Mouse (Mus musculus) heart, embryonic 15.5 days (tissue): Measurements from ENCODE around the gene Msl1. TPM values are rescaled to one million over a fixed set of nuclear protein-coding genes. Genes with fewer than 3 reads are reported as not detected.

ENCODE experiments used
- ATAC-seq: fragments of 200-750 bp; cut with Nextera tagmentation; replicated peaks from 2 replicates; pipeline ENCODE4 v1.8.0; 2017; ENCODE audit warnings: low read depth, moderate TSS enrichment; ENCODE audit not compliant: insufficient number of reproducible peaks, insufficient read depth, low FRiP score
- H3K27ac ChIP-seq: fragments of 300-500 bp; sonication (generic); 2 replicates; pipeline ENCODE4 v1.5.1; 2015; ENCODE audit warnings: mild to moderate bottlenecking, inconsistent platforms
- H3K27me3 ChIP-seq: fragments of 300-500 bp; sonication (generic); 2 replicates; pipeline ENCODE4 v1.6.1; 2015; ENCODE audit warnings: inconsistent platforms
- H3K36me3 ChIP-seq: fragments of 300-500 bp; sonication (generic); 2 replicates; pipeline ENCODE4 v1.6.1; 2015; ENCODE audit warnings: mild to moderate bottlenecking, inconsistent platforms
- H3K4me1 ChIP-seq: fragments of 300-500 bp; sonication (generic); replicated peaks from 2 replicates; pipeline ENCODE4 v1.6.1; 2015; ENCODE audit warnings: inconsistent platforms
- H3K4me2 ChIP-seq: fragments of 300-500 bp; sonication (generic); 2 replicates; pipeline ENCODE4 v1.6.1; 2015; ENCODE audit warnings: inconsistent platforms, mild to moderate bottlenecking, moderate library complexity
- H3K4me3 ChIP-seq: fragments of 300-500 bp; sonication (generic); 2 replicates; pipeline ENCODE4 v1.5.1; 2015; ENCODE audit warnings: mild to moderate bottlenecking, inconsistent platforms
- H3K9ac ChIP-seq: fragments of 300-500 bp; sonication (generic); 2 replicates; pipeline ENCODE4 v1.6.1; 2015; ENCODE audit warnings: mild to moderate bottlenecking, inconsistent platforms
- H3K9me3 ChIP-seq: fragments of 300-500 bp; sonication (generic); replicated peaks from 2 replicates; pipeline ENCODE4 v1.6.1; 2016; ENCODE audit warnings: inconsistent platforms
- WGBS: fragments of 180-500 bp; shearing (Covaris S2); methylation state at CpG from one replicate; pipeline ENCODE4 v1.1.7; 2015; ENCODE audit warnings: mixed read lengths; 5-methylcytosine and 5-hydroxymethylcytosine counted together
- polyA plus RNA-seq: library from polyadenylated mRNA; unstranded; fragments of >200 nt; fragmentation: Nextera tagmentation; extraction: Ambion mirVana; gene quantifications from 2 replicates; pipeline ENCODE4 v1.2.1, GENCODE M21; 2015

The Msl1 gene
- polyA plus RNA-seq, 1 experiment from 2014 or later, result 15.5 TPM

GRCm38 (mm10) chr11:98752562-98753140 lies 42.7 kb upstream of the Msl1 start:
- no peak overlapping the region for H3K4me3 ChIP-seq
- WGBS, result 80% methylated on average over 10 of the region's 10 CpGs
- peaks cover 22% of the 10 kb centered on the region for H3K36me3 ChIP-seq
- ATAC-seq, result no peak
- H3K4me2 ChIP-seq, result no peak overlapping the region
- peak overlapping the region; percentile 92 for H3K27ac ChIP-seq
- H3K4me1 ChIP-seq, result peaks cover 86% of the 10 kb centered on the region
- H3K9me3 ChIP-seq, result no peaks in the 10 kb centered on the region
- H3K9ac ChIP-seq, result 0 out of 2 replicates have a peak overlapping the region, but pooled peaks have one; percentile 41
- H3K27me3 ChIP-seq, result no peaks in the 10 kb centered on the region

DNA sequence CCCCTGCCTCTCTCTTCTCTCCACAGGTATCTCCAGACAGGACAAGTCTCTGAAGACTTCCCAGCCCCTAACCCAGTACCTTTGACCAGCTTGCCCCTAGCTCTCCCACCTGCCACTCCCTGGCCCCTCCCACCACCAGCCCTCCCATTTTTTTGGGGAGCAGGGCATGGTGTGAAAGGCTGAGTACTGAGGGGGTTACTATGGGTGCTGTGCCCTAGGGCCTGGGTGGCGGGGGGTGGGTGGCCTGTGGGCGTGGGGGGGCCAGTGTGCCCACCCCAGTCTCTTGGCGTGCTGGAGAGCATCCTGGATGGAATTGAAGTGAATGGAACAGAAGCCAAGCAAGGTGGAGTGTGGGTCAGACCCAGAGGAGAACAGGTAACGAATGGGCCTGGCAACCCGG lies 42.1 kb upstream of the Msl1 start:
- no peak overlapping the region for H3K9ac ChIP-seq
- no peak for ATAC-seq
- no peak overlapping the region for H3K4me2 ChIP-seq
- H3K4me1 ChIP-seq, result peaks cover 80% of the 10 kb centered on the region
- H3K36me3 ChIP-seq, result peaks cover 26% of the 10 kb centered on the region
- 92% methylated on average over 5 of the region's 5 CpGs for WGBS
- no peak overlapping the region for H3K4me3 ChIP-seq
- no peaks in the 10 kb centered on the region for H3K27me3 ChIP-seq
- H3K27ac ChIP-seq, result peak overlapping the region; percentile 92
- H3K9me3 ChIP-seq, result no peaks in the 10 kb centered on the region

DNA sequence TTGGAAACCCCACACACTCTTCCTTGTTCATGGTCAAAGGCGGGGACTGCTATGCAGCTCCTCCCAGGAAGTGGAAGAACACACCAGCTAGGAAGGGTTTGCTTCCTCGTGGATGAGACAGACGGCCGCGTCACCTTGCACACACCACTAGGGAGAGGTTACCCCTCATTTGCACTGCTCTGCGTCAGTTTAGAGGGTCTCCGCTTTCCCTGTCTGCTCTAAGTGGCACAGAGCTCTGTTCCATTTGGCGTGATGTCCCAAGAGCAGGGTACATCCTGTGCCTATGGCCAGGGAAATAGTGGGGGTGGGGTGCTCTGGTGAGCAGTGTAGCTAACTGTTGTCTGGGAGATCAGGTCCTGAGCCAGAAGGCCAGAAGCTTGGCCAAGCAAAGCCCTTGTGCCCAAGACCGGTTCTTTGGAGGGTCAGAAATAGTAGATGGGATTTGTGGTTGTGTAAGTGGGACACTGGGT lies 41.1 kb upstream of the Msl1 start:
- H3K27me3 ChIP-seq, result no peaks in the 10 kb centered on the region
- H3K36me3 ChIP-seq, result peaks cover 34% of the 10 kb centered on the region
- no peak for ATAC-seq
- no peak overlapping the region for H3K4me3 ChIP-seq
- H3K4me2 ChIP-seq, result peak overlapping the region; percentile 27
- H3K4me1 ChIP-seq, result peaks cover 71% of the 10 kb centered on the region
- peak overlapping the region; percentile 31 for H3K9ac ChIP-seq
- 53% methylated on average over 9 of the region's 9 CpGs for WGBS
- peak overlapping the region; percentile 92 for H3K27ac ChIP-seq
- H3K9me3 ChIP-seq, result no peaks in the 10 kb centered on the region

DNA sequence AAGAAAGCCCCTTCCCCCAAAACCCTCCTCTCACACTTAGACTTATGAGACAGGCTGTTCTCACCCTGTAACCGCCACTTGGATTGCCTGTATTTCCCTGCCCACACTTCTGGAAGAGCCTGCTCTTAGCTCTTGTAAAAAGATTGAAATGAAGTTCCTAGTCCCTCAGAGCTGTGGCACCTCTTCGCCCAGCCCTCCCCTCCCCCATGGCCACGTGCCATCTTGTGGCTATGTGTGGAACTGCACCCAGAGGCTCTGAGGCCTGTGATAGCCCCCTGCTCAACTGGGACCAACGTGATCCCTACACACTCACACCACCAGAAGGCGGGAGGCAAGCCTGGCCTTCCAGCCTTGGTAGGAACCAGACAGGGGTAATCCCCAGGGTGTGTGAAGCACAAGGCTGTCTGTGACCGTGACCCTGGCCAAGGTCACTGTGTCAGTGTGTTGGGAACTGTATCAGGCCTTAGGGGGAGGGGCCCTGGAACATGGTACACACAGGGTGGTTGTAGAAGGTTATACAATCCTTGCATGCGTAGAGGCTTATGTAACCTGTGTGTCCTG lies 40.6 kb upstream of the Msl1 start:
- ATAC-seq, result peak; percentile 8; the same call in 1 of the 2 replicates
- 19% methylated on average over 7 of the region's 7 CpGs for WGBS
- no peaks in the 10 kb centered on the region for H3K27me3 ChIP-seq
- peak overlapping the region; percentile 92 for H3K27ac ChIP-seq
- H3K4me2 ChIP-seq, result peak overlapping the region; percentile 27; the same call in 1 of the 2 replicates
- H3K4me3 ChIP-seq, result no peak overlapping the region
- H3K9me3 ChIP-seq, result no peaks in the 10 kb centered on the region
- H3K9ac ChIP-seq, result peak overlapping the region; percentile 31
- H3K36me3 ChIP-seq, result peaks cover 37% of the 10 kb centered on the region
- H3K4me1 ChIP-seq, result peaks cover 66% of the 10 kb centered on the region

DNA sequence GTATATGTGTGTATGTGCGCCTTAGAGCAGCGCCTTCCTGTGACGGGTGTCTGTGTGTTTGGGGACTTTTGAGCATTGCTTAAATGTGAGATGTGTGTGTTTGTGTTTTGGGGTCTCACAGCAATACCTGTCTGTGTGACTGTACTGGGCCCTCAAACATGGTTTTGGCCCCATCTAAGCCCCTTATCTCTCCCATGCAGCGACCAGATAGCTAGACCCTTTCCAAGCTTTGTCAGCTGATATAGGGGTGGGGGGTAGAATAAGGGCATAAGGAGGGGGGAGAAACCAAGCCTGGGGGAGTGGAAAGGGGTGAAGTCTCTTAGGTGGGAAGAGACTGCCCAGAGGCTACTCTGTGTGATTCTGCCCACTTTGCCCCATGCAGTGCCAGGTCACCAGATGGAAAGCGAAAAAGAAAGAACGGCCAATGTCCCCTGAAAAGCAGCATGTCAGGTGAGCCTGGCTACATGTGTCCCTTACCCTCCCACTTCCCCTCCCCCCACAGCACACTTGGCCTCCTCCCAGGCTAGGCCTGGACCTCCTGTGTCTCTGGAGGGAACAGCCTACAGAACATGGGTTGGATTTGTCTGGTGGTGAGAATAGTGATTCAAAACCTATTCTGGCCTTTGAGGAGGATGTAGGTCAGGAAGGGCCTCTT lies 39.5 kb upstream of the Msl1 start:
- no peak overlapping the region for H3K4me3 ChIP-seq
- H3K27ac ChIP-seq, result peak overlapping the region; percentile 48
- H3K4me1 ChIP-seq, result peaks cover 54% of the 10 kb centered on the region
- H3K4me2 ChIP-seq, result no peak overlapping the region
- no peak for ATAC-seq
- peak overlapping the region; percentile 6; the same call in 1 of the 2 replicates for H3K9ac ChIP-seq
- no peaks in the 10 kb centered on the region for H3K27me3 ChIP-seq
- 78% methylated on average over 6 of the region's 6 CpGs for WGBS
- no peaks in the 10 kb centered on the region for H3K9me3 ChIP-seq
- peaks cover 48% of the 10 kb centered on the region for H3K36me3 ChIP-seq

DNA sequence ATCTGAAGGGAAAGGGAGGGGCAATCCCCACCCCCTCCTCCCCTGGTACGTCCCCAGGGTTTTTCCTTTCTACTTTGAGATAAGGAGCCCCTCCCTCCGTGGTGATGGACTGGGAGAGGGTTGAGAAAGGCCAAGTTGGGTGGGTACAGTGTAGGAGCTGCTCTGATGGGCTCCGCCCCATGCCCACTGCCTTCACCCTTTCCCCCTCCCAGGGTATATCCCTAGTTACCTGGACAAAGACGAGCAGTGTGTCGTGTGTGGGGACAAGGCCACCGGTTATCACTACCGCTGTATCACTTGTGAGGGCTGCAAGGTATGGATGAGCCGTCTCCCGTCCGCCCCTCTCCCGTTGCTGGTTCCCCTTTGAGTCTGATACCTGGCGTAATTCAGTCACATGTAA lies 38.6 kb upstream of the Msl1 start:
- H3K27me3 ChIP-seq, result no peaks in the 10 kb centered on the region
- no peaks in the 10 kb centered on the region for H3K9me3 ChIP-seq
- ATAC-seq, result no peak
- H3K4me1 ChIP-seq, result peaks cover 46% of the 10 kb centered on the region
- 73% methylated on average over 12 of the region's 12 CpGs for WGBS
- H3K4me3 ChIP-seq, result no peak overlapping the region
- no peak overlapping the region for H3K9ac ChIP-seq
- no peak overlapping the region for H3K4me2 ChIP-seq
- no peak overlapping the region for H3K27ac ChIP-seq
- H3K36me3 ChIP-seq, result peaks cover 56% of the 10 kb centered on the region

DNA sequence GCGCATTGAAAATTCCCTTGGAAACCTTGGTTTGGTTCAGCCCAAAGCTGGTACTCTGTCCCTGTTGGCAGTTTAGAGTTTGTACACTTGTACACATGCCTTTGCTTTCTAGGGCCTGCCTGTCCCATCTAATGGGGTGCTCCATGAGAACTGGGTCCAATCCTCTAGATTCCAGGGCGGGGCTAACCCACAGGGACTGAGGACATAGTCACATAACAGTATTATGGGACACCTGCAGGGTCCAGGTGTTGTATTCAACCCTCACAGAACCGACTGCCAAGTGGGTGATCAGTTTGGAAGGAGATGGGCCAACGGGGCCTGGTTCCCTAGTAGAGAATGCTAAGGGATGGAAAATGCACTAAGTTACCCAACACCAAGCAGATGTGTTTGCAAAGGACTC lies 33.4 kb upstream of the Msl1 start:
- 88% methylated on average over 4 of the region's 4 CpGs for WGBS
- no peak for ATAC-seq
- Histone ChIP-seq H3K9me3 (no peaks in the 10 kb centered on the region), H3K27ac (no peak overlapping the region), H3K4me3 (no peak overlapping the region), H3K27me3 (no peaks in the 10 kb centered on the region), H3K9ac (no peak overlapping the region), H3K4me2 (no peak overlapping the region), H3K4me1 (peaks cover 39% of the 10 kb centered on the region), H3K36me3 (peaks cover 72% of the 10 kb centered on the region)

- ATAC-seq, result no peak
- WGBS, result 56% methylated on average over 17 of the region's 17 CpGs
These were observed 32.4 kb upstream of the Msl1 start for GRCm38 (mm10) chr11:98762756-98763501.

DNA sequence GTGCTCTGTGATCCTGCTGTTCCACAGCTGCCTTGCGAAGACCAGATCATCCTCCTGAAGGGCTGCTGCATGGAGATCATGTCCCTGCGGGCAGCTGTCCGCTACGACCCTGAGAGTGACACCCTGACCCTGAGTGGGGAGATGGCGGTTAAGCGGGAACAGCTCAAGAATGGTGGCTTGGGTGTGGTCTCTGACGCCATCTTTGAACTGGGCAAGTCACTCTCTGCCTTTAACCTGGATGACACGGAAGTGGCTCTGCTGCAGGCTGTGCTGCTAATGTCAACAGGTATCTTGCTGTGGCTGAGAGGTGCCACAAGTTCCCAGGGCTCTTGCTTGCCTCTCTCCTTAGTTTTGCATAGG lies 31.8 kb upstream of the Msl1 start:
- WGBS, result 82% methylated on average over 8 of the region's 8 CpGs
- no peak overlapping the region for H3K4me3 ChIP-seq
- H3K27ac ChIP-seq, result peak overlapping the region; percentile 12; the same call in 1 of the 2 replicates
- H3K27me3 ChIP-seq, result no peaks in the 10 kb centered on the region
- peaks cover 54% of the 10 kb centered on the region for H3K4me1 ChIP-seq
- H3K4me2 ChIP-seq, result no peak overlapping the region
- peaks cover 62% of the 10 kb centered on the region for H3K36me3 ChIP-seq
- ATAC-seq, result no peak
- H3K9ac ChIP-seq, result no peak overlapping the region
- no peaks in the 10 kb centered on the region for H3K9me3 ChIP-seq

More at GRCm38 (mm10) chr11:98762756-98763501, 32.4 kb upstream of the Msl1 start:
- Histone ChIP-seq H3K4me2 (no peak overlapping the region), H3K36me3 (peaks cover 66% of the 10 kb centered on the region), H3K4me3 (no peak overlapping the region), H3K4me1 (peaks cover 49% of the 10 kb centered on the region), H3K9ac (no peak overlapping the region), H3K27ac (peak overlapping the region; percentile 33; the same call in 1 of the 2 replicates), H3K27me3 (no peaks in the 10 kb centered on the region), H3K9me3 (no peaks in the 10 kb centered on the region)

DNA sequence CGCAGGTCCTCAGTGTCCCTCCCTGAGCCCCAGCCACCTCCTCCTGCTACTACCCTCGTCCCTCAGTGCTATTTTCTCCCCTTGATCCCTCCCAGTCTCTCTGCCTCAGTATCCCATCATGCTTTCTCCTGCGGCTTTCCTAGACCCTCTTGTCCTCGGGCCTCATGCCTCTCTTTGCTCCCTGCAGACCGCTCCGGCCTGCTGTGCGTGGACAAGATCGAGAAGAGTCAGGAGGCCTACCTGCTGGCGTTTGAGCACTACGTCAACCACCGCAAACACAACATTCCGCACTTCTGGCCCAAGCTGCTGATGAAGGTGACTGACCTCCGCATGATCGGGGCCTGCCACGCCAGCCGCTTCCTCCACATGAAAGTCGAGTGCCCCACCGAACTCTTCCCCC lies 31.2 kb upstream of the Msl1 start:
- Histone ChIP-seq H3K36me3 (peaks cover 58% of the 10 kb centered on the region), H3K4me2 (no peak overlapping the region), H3K9ac (no peak overlapping the region), H3K9me3 (no peaks in the 10 kb centered on the region), H3K4me3 (no peak overlapping the region), H3K27me3 (no peaks in the 10 kb centered on the region), H3K4me1 (peaks cover 60% of the 10 kb centered on the region), H3K27ac (peak overlapping the region; percentile 16; the same call in 1 of the 2 replicates)
- WGBS, result 76% methylated on average over 18 of the region's 18 CpGs
- no peak for ATAC-seq

DNA sequence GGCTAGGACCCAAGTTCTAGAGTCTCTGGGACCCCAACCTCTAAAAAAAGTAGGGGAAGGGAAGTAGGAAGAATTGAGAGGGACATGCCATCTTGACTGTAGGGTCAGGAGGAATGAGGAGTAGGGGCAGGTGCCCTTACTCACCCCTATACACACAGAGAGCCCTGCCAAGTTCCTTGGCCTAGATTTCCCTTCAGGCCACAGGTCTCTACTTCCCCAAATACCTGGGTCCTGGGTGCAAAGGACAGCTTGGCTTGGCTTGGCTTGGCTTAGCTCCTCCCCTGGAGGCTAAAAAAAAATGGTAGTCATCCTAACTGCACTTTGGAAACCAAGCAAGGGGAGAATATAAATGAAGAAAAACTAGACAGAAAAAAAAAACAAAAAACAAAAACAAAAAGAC lies 30.6 kb upstream of the Msl1 start:
- peaks cover 60% of the 10 kb centered on the region for H3K36me3 ChIP-seq

More for the DNA sequence above, 30.6 kb upstream of the Msl1 start:
- Histone ChIP-seq H3K4me2 (no peak overlapping the region), H3K9ac (no peak overlapping the region), H3K27ac (peak overlapping the region; percentile 95), H3K9me3 (no peaks in the 10 kb centered on the region), H3K27me3 (no peaks in the 10 kb centered on the region), H3K4me3 (no peak overlapping the region), H3K4me1 (peaks cover 67% of the 10 kb centered on the region)
- no peak for ATAC-seq
